Mouse (Mus musculus) limb, embryonic 14.5 days (tissue): Measurements from ENCODE around the gene Wbp1. TPM values are rescaled to one million over a fixed set of nuclear protein-coding genes. Genes with fewer than 3 reads are reported as not detected.

ENCODE experiments used
- ATAC-seq: fragments of 200-750 bp; cut with Nextera tagmentation; 2 replicates; pipeline ENCODE4 v1.8.0; 2017; ENCODE audit warnings: low read depth, moderate number of reproducible peaks, moderate TSS enrichment; ENCODE audit not compliant: low FRiP score
- DNase-seq: peaks from one replicate; pipeline ENCODE4 v3.0.0-alpha.2; 2015; ENCODE audit warnings: low spot score
- H3K27ac ChIP-seq: fragments of 300-500 bp; sonication (generic); replicated peaks from 2 replicates; pipeline ENCODE4 v1.5.1; 2014; ENCODE audit warnings: low read depth, mild to moderate bottlenecking, low read length, moderate library complexity, mixed read lengths
- H3K27me3 ChIP-seq: fragments of 300-500 bp; sonication (generic); 2 replicates; pipeline ENCODE4 v1.6.1; 2014; ENCODE audit warnings: low read length, mixed read lengths; ENCODE audit not compliant: control insufficient read depth, insufficient read depth
- H3K36me3 ChIP-seq: fragments of 300-500 bp; sonication (generic); 2 replicates; pipeline ENCODE4 v1.6.1; 2014; ENCODE audit warnings: mild to moderate bottlenecking, low read length, moderate library complexity, mixed read lengths; ENCODE audit not compliant: control insufficient read depth, insufficient read depth
- H3K4me1 ChIP-seq: fragments of 300-500 bp; sonication (generic); 2 replicates; pipeline ENCODE4 v1.6.1; 2014; ENCODE audit warnings: antibody characterized with exemption, low read length, mixed read lengths; ENCODE audit not compliant: control insufficient read depth, insufficient read depth
- H3K4me2 ChIP-seq: fragments of 300-500 bp; sonication (generic); replicated peaks from 2 replicates; pipeline ENCODE4 v1.6.1; 2014; ENCODE audit warnings: low read depth, mild to moderate bottlenecking, low read length, moderate library complexity; ENCODE audit not compliant: severe bottlenecking
- H3K4me3 ChIP-seq: fragments of 300-500 bp; sonication (generic); replicated peaks from 2 replicates; pipeline ENCODE4 v1.5.1; 2014; ENCODE audit warnings: low read length
- H3K9ac ChIP-seq: fragments of 300-500 bp; sonication (generic); 2 replicates; pipeline ENCODE4 v1.6.1; 2014; ENCODE audit warnings: mild to moderate bottlenecking, low read depth, low read length, moderate library complexity; ENCODE audit not compliant: severe bottlenecking
- H3K9me3 ChIP-seq: fragments of 300-500 bp; sonication (generic); 2 replicates; pipeline ENCODE4 v1.6.1; 2016; ENCODE audit warnings: low read length; ENCODE audit not compliant: control insufficient read depth
- POLR2A ChIP-seq: fragments of 200-500 bp; IDR thresholded peaks from 2 replicates; pipeline ENCODE4 v1.8.0; 2012; ENCODE audit warnings: inconsistent platforms, mild to moderate bottlenecking, moderate library complexity, borderline replicate concordance; ENCODE audit not compliant: insufficient read depth, insufficient read length; ENCODE audit errors: extremely low read depth
- WGBS: fragments of 180-500 bp; shearing (Covaris S2); extraction: QIAGEN DNeasy Blood & Tissue Kit; methylation state at CpG from one replicate; pipeline ENCODE4 v1.1.7; 2014; 5-methylcytosine and 5-hydroxymethylcytosine counted together
- polyA plus RNA-seq, 2 experiments: library from polyadenylated mRNA; depleted of rRNA in 1 of 2; stranded (reverse) in 1 of 2; unstranded in 1 of 2; fragments of >200 nt; fragmentation: Nextera tagmentation in 1 of 2; extraction: Ambion mirVana in 1 of 2; gene quantifications; 2 replicates each; pipeline versions ENCODE4 v1.2.1 to v1.2.3; 2012 to 2014

Gene Wbp1
- polyA plus RNA-seq (2012; rRNA removed) (191 and 267 TPM in 2 replicates), polyA plus RNA-seq (2014; fragmentation: Nextera tagmentation; extraction: Ambion mirVana) (83.0 and 104 TPM in 2 replicates)

- peak; percentile 92 for TF ChIP-seq POLR2A
- H3K4me3 ChIP-seq: peak within 1 kb of the TSS; percentile 73
Measured at GRCm38 (mm10) chr6:83120930-83121862, at the start of gene Wbp1. Wbp1 (minus strand) TSS chr6:83121559.

DNA sequence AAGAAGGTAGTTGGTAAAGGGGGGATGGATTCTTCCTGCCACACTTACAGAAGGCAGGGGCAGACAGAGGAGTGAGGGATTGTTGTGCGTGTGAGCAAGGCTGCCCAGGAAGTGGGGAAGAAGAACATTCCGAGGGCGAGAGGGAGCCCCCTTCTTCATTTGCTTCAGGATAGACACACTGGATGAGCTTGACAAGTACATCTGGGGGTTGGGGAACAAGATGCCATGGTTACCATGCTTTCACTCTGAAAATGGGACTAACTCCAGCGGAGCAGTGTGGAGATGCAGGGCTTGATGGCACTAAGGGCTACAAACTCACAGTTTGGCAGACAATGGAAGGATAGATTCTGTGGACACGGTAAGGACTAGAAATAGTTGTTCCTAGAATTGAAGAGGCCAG, 49.7 kb upstream of the Wbp1 start:
- no peak overlapping the region for H3K27ac ChIP-seq
- ATAC-seq (no peak), DNase-seq (no peak)
- peaks cover 9% of the 10 kb centered on the region for H3K4me1 ChIP-seq
- no peak overlapping the region for H3K4me2 ChIP-seq
- H3K9ac ChIP-seq: no peak overlapping the region
- H3K9me3 ChIP-seq: no peaks in the 10 kb centered on the region
- TF ChIP-seq POLR2A: no peak
- H3K4me3 ChIP-seq: no peak overlapping the region
- no peaks in the 10 kb centered on the region for H3K27me3 ChIP-seq
- peaks cover 9% of the 10 kb centered on the region; the same call in 1 of the 2 replicates for H3K36me3 ChIP-seq
- WGBS: 87% methylated on average over 5 of the region's 5 CpGs

More at GRCm38 (mm10) chr6:83120930-83121862, at the start of gene Wbp1:
- Histone ChIP-seq H3K4me2 (peak within 1 kb of the TSS; percentile 96), H3K36me3 (peaks cover 38% of the 10 kb centered on the region), H3K27me3 (no peaks in the 10 kb centered on the region), H3K9me3 (no peaks in the 10 kb centered on the region), H3K27ac (peak within 1 kb of the TSS; percentile 99), H3K9ac (peak within 1 kb of the TSS; percentile 89), H3K4me1 (peaks cover 38% of the 10 kb centered on the region)
- ATAC-seq (peak; percentile 94), DNase-seq (peak; percentile 99)
- under 1% methylated on average over 36 of the region's 38 CpGs for WGBS

DNA sequence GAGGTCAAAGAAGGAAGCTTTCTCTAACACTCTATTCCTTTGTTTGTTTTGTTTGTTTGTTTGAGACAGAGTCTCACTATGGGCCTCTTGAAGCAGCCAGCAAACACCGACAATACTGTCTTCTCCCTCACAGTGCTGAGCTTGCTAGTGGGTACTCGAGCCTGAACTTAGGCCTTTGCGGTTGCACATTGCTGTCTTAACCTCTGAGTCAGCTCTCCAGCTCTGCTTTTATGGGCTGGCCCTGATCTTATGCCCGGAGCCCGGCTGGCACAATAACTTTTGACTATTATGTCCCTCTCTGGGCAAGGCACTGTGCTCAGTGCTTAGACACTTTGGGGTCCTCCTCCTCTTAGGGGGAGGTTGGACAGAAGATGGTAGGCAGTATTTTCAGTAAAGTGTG, 48.5 kb upstream of the Wbp1 start:
- H3K27ac ChIP-seq: no peak overlapping the region
- H3K27me3 ChIP-seq: no peaks in the 10 kb centered on the region
- no peak overlapping the region for H3K4me2 ChIP-seq
- 76% methylated on average over 5 of the region's 5 CpGs for WGBS
- H3K9ac ChIP-seq: no peak overlapping the region; the same call in 1 of the 2 replicates
- DNase-seq (no peak), ATAC-seq (no peak)
- H3K4me3 ChIP-seq: no peak overlapping the region
- no peak for TF ChIP-seq POLR2A
- H3K4me1 ChIP-seq: peaks cover 12% of the 10 kb centered on the region
- H3K9me3 ChIP-seq: no peaks in the 10 kb centered on the region
- H3K36me3 ChIP-seq: peaks cover 9% of the 10 kb centered on the region; the same call in 1 of the 2 replicates

GRCm38 (mm10) chr6:83166243-83166630, 44.9 kb upstream of the Wbp1 start:
- WGBS: under 1% methylated on average over 12 of the region's 12 CpGs
- peak; percentile 1; the same call in 1 of the 2 replicates for ATAC-seq

GRCm38 (mm10) chr6:83165607-83166242, 44.4 kb upstream of the Wbp1 start, which contains the start of gene Dctn1:
Dctn1 (plus strand) TSS chr6:83165920.
- Histone ChIP-seq H3K9ac (peak within 1 kb of the TSS; percentile 78), H3K4me3 (peak within 1 kb of the TSS; percentile 73), H3K27ac (peak within 1 kb of the TSS; percentile 86), H3K4me2 (peak within 1 kb of the TSS; percentile 45), H3K27me3 (peaks cover 20% of the 10 kb centered on the region), H3K4me1 (peaks cover 22% of the 10 kb centered on the region), H3K9me3 (no peaks in the 10 kb centered on the region), H3K36me3 (peaks cover 6% of the 10 kb centered on the region; the same call in 1 of the 2 replicates)
- under 1% methylated on average over 47 of the region's 58 CpGs for WGBS
- ATAC-seq (peak; percentile 87), DNase-seq (peak; percentile 92)
- no peak for TF ChIP-seq POLR2A

More at GRCm38 (mm10) chr6:83166243-83166630, 44.9 kb upstream of the Wbp1 start:
- Histone ChIP-seq H3K9me3 (no peaks in the 10 kb centered on the region), H3K36me3 (peaks cover 6% of the 10 kb centered on the region; the same call in 1 of the 2 replicates), H3K4me1 (peaks cover 22% of the 10 kb centered on the region), H3K4me3 (peak overlapping the region; percentile 73), H3K27me3 (peaks cover 14% of the 10 kb centered on the region; the same call in 1 of the 2 replicates), H3K4me2 (peak overlapping the region; percentile 45), H3K9ac (peak overlapping the region; percentile 78), H3K27ac (peak overlapping the region; percentile 86; the same call in 1 of the 2 replicates)
- no peak for DNase-seq
- TF ChIP-seq POLR2A: no peak
